ENCODE assay signal across 8 mouse cellular contexts in genomic region chr11:89024181-89024881, GRCm38 (mm10). TPM values are rescaled to one million over a fixed set of nuclear protein-coding genes. Genes with fewer than 3 reads are reported as not detected.
DNase-seq lines count a peak whose midpoint lies in the region; ATAC-seq lines count a peak whose summit lies in the region.

No protein-coding gene starts in this region.

- no peaks in the 10 kb centered on the region for H3K27me3 ChIP-seq in heart, embryonic 14.5 days (ENCODE audit: control insufficient read depth, insufficient read depth, low read length)
- H3K27me3 ChIP-seq in kidney, embryonic 16.5 days (ENCODE audit: insufficient read depth, low read length) = no peaks in the 10 kb centered on the region

- H3K4me1 ChIP-seq in heart, embryonic 14.5 days (ENCODE audit: control insufficient read depth in 2 of 2, insufficient read depth in 2 of 2, low read length in 2 of 2) = peaks cover 22 to 39% of the 10 kb centered on the region in 2 experiments
- peaks cover 12% of the 10 kb centered on the region for H3K4me1 ChIP-seq in kidney, embryonic 16.5 days (ENCODE audit: insufficient read depth, low read length)

- peak; percentile 34; the same call in 1 of the 2 replicates for ATAC-seq in heart, embryonic 14.5 days (ENCODE audit: insufficient number of reproducible peaks, insufficient read depth, low FRiP score, low read depth)
- ATAC-seq in kidney, embryonic 16.5 days (ENCODE audit: low FRiP score, low TSS enrichment) = peak; percentile 75
- no peak for ATAC-seq in frontal cortex, adult (ENCODE audit: low TSS enrichment)

- H3K27ac ChIP-seq in heart, embryonic 14.5 days (replicated peaks in 1 of 2; ENCODE audit: control insufficient read depth in 1 of 2, insufficient read depth in 1 of 2, low read depth in 2 of 2, low read length in 2 of 2) = peak overlapping the region; percentile 62 to 65
- peak overlapping the region; percentile 86 for H3K27ac ChIP-seq in kidney, embryonic 16.5 days (ENCODE audit: low read length)

- H3K36me3 ChIP-seq in heart, embryonic 14.5 days (ENCODE audit: control insufficient read depth, insufficient read depth, low read length) = 0 out of 2 replicates have a peak, but pooled peaks cover 2% of the 10 kb centered on the region
- H3K36me3 ChIP-seq in kidney, embryonic 16.5 days (ENCODE audit: insufficient read depth, low read length) = no peaks in the 10 kb centered on the region

- H3K4me2 ChIP-seq in heart, embryonic 14.5 days (ENCODE audit: low read length) = peak overlapping the region; percentile 18; the same call in 1 of the 2 replicates
- no peak overlapping the region for H3K4me2 ChIP-seq in kidney, embryonic 16.5 days (replicated peaks; ENCODE audit: low read depth, low read length)

- no peak overlapping the region for H3K9ac ChIP-seq in heart, embryonic 14.5 days (ENCODE audit: low read length)
- no peak overlapping the region; the same call in 1 of the 2 replicates for H3K9ac ChIP-seq in kidney, embryonic 16.5 days (replicated peaks; ENCODE audit: low read length)

- no peaks in the 10 kb centered on the region for H3K9me3 ChIP-seq in heart, embryonic 14.5 days (ENCODE audit: control insufficient read depth, low read length)
- no peaks in the 10 kb centered on the region for H3K9me3 ChIP-seq in kidney, embryonic 16.5 days (ENCODE audit: low read length)

- no peak overlapping the region for H3K4me3 ChIP-seq in heart, embryonic 14.5 days (ENCODE audit: control insufficient read depth in 1 of 2, insufficient read depth in 1 of 2, low read depth in 1 of 2, low read length in 2 of 2)
- H3K4me3 ChIP-seq in kidney, embryonic 16.5 days (ENCODE audit: low read length) = no peak overlapping the region

- WGBS in heart, embryonic 14.5 days = 42% methylated on average over 11 of the region's 11 CpGs
- WGBS in kidney, embryonic 16.5 days = 31% methylated on average over 11 of the region's 11 CpGs

- DNase-seq in A20 (ENCODE audit: low read depth, low spot score) = peak; percentile 84
- peak; percentile 55 to 58 for DNase-seq in CD8-positive naive resting alpha-beta T cell, adult 2 months (ENCODE audit: low read depth in 2 of 2, low spot score in 2 of 2)
- peak; percentile 41 for DNase-seq in cerebellum, adult 9-10 months
- DNase-seq in lung, postnatal 25 days (ENCODE audit: low spot score) = peak; percentile 87
- DNase-seq in testis, postnatal 10 days (ENCODE audit: low spot score) = peak; percentile 83

RNA-seq across cellular contexts. Expression of gene Trim25, which starts 25.2 kb away (rescaled TPM):
- 15.9 and 16.7 TPM in 2 replicates for polyA plus RNA-seq in heart, embryonic 14.5 days (2014; fragmentation: Nextera tagmentation; extraction: Ambion mirVana)
- polyA plus RNA-seq in kidney, embryonic 16.5 days (2015; fragmentation: Nextera tagmentation; extraction: Ambion mirVana) = 17.0 and 17.8 TPM in 2 replicates

RNA-seq across cellular contexts. Expression of gene Dgke, which starts 42.3 kb away (rescaled TPM):
- polyA plus RNA-seq in heart, embryonic 14.5 days (2014; fragmentation: Nextera tagmentation; extraction: Ambion mirVana) = 5.7 and 6.7 TPM in 2 replicates
- 4.0 and 4.3 TPM in 2 replicates for polyA plus RNA-seq in kidney, embryonic 16.5 days (2015; fragmentation: Nextera tagmentation; extraction: Ambion mirVana)

RNA-seq across cellular contexts. Expression of gene Gm525, which starts 49.3 kb away (rescaled TPM):
- polyA plus RNA-seq in heart, embryonic 14.5 days (2014; fragmentation: Nextera tagmentation; extraction: Ambion mirVana) = not detected in 2 replicates
- 0.41 and 0.69 TPM in 2 replicates for polyA plus RNA-seq in kidney, embryonic 16.5 days (2015; fragmentation: Nextera tagmentation; extraction: Ambion mirVana)

RNA-seq across cellular contexts. Expression of gene Coil, which starts 54.3 kb away (rescaled TPM):
- polyA plus RNA-seq in heart, embryonic 14.5 days (2014; fragmentation: Nextera tagmentation; extraction: Ambion mirVana) = 6.5 and 6.6 TPM in 2 replicates
- polyA plus RNA-seq in kidney, embryonic 16.5 days (2015; fragmentation: Nextera tagmentation; extraction: Ambion mirVana) = 16.7 and 17.4 TPM in 2 replicates

RNA-seq across cellular contexts. Expression of gene Elobl, which starts 57.6 kb away (rescaled TPM):
- not detected in 2 replicates for polyA plus RNA-seq in heart, embryonic 14.5 days (2014; fragmentation: Nextera tagmentation; extraction: Ambion mirVana)
- polyA plus RNA-seq in kidney, embryonic 16.5 days (2015; fragmentation: Nextera tagmentation; extraction: Ambion mirVana) = not detected in 2 replicates
